Mouse (Mus musculus): Measurements from ENCODE around the gene Flnc.

The Flnc gene

GRCm38 (mm10) chr6:29485951-29486350 lies 52.9 kb downstream of the Flnc start:
- no peak for DNase-seq

DNA sequence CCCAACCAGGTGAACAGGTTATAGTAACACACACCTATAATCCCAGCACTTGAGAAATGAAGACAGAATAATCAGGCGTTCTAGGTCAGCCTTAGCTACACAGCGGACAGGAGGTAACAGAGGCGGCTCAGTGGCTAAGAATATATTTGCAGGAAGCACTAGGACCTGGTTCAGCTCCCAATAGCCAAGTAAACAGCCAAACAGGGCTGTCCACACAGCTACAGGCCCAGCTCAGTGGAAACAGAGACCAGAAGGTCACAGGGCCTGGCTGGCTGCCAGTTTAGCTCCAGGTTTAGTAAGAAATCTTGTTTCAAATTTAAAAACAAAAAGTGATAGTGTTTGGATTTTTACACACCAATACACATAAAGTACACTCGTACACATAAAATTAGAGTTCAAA lies 61.0 kb downstream of the Flnc start:
- DNase-seq = peak; percentile 46

- no peak for DNase-seq
These were observed 63.2 kb downstream of the Flnc start for GRCm38 (mm10) chr6:29496270-29496669.

DNA sequence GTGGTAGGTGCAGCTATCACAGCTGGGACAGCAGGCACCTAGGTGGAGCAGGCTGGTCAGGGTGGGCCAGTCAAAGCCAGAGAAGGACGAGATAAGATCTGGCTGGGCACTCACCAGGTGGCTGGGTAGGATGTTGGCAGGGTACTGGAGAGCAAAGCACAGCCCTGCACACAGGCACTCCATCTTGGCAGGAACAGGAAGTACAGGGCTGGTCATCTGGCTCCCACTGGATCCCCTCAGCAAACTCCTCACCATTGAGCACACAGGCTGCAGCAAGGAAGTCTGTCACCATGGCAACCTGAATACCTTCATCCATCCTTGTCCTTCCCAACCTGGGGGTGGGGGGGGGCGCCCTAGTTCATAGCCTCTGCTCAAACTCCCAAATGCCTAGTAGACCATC lies 64.7 kb downstream of the Flnc start:
- DNase-seq = no peak

DNA sequence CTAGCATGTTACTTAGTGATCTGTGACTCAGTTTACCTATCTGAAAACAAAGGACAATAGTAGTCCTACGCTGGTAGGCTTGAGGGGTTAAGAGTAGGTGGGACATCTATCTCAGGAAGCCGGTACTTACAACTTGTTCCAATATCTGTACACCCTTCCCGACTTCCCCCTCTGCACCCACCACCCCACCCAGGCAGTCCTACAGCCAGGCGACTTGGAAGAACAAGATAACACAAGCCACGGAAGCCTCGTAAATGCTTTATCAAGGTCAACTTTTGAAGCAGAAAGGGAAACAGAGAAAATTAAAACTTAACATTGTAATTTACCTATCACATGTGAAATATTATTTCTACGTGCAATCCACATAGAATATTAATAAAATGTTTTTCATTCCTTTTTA lies 67.1 kb downstream of the Flnc start:
- no peak for DNase-seq

DNA sequence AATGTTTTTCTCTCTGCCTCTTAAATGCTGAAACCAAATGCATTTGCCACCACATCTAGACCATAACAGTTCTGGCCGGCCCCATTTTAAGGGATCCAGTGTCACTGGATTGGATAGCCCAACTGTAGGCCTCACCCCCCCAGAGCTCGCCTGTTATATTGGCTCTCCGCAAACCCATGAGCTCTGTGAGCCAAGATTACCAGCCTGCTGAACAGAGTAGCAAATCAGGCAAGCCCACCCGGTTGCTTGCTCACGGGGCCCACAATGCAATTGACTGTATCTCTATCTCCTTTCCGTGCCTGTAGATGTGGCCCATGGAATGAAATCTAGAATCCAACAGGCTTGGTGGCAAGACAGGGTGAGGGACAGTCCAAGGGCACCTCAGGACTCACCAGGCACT lies 67.8 kb downstream of the Flnc start:
- DNase-seq = no peak

- no peak for DNase-seq
These were observed 68.5 kb downstream of the Flnc start for GRCm38 (mm10) chr6:29501599-29501998.

DNA sequence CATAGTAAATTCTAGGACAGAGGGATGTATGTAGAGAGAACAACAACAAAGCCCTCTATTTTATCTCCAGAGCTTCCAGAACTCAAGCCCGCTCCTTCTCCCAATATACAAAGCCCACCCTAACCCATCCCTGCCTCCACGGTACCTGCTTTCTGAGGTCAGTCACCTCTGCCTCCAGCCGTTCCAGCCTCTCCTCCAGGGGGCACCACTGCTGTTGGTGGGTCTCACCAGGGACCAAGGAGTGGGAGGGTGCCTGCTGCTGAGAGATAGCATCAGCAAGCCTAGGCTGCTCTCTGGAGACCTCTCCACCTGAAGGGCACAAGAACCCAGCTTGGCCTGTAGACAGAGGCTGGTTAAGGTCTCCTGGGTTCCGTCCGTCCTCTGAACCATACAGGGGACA lies 72.4 kb downstream of the Flnc start:
- no peak for DNase-seq

- DNase-seq = no peak
These were observed 73.8 kb downstream of the Flnc start for GRCm38 (mm10) chr6:29506834-29507233.

GRCm38 (mm10) chr6:29507447-29508309 lies 74.6 kb downstream of the Flnc start, which contains the start of gene Kcp:
Gene Kcp, minus strand, starts transcription at chr6:29507952.
- DNase-seq = peak; percentile 46

DNA sequence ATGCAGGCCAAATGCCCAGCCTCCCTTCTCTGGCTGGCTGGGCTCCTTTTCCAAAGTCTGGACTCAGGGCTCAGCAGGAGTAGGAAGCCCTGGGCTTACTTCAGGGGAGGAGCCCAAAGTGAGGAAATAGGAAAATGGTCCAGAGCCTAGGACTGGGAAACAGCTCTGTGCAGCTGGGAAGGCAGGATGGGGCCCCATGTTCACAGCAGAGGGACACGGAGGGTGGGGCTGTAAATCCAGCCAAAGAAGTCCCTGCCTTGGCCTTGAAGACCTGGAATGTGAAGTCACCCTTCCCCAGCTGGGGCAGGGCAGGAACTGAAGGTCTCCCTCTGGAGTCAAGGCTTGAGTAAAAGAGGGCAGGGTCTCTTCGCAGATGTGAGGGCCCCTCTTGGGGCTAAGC lies 76.0 kb downstream of the Flnc start:
- no peak for DNase-seq
